Mouse (Mus musculus) kidney, postnatal 10 days (tissue): Measurements from ENCODE around the gene Itgal.
"Not testable (repeated sequence)": the region's sequence is repeated elsewhere in the genome, so short reads cannot be mapped to it uniquely, and the experiment has no call there.

Experiments
- DNase-seq: peaks from one replicate; pipeline ENCODE4 v3.0.0; 2021; ENCODE audit warnings: mixed read lengths

Itgal gene

DNA sequence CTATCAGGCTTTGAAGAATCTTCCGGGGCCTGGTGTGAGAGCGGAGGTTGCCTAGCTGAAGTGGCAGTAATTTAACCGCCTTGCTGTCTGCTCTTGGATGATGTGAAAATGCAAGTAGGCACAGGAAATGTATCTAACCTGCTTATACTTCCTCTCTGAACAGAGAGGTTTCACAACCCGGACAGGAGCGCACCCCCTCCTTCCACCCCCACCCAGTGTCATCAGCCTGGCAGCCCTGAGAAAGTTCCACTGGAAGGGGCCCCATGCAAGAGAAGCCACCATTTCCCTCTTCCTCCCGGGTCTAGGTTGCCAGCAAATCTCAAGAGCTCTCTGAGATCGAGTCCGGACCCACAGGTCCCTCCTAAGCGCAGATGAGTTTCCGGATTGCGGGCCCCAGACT lies at the start of gene Itgal:
Gene Itgal (plus strand): TSS at position 163 of the 400 bp plus-strand sequence.
- DNase-seq, result no peak

DNA sequence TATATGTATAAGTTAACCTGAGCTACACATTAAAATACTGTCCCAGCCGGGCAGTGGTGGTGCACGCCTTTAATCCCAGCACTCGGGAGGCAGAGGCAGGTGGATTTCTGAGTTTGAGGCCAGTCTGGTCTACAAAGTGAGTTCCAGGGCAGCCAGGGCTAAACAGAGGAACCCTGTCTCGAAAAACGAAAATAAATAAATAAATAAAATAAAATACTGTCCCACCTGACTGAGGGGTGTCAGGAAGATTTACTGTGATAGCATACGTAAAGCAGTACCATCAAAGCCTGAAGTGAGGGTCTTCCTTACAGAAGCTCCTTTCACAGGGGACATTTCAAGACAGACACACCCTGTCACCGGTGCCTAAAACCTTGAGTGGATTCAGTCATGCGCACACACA lies 45.5 kb upstream of the Itgal start:
- not testable (repeated sequence) for DNase-seq

DNA sequence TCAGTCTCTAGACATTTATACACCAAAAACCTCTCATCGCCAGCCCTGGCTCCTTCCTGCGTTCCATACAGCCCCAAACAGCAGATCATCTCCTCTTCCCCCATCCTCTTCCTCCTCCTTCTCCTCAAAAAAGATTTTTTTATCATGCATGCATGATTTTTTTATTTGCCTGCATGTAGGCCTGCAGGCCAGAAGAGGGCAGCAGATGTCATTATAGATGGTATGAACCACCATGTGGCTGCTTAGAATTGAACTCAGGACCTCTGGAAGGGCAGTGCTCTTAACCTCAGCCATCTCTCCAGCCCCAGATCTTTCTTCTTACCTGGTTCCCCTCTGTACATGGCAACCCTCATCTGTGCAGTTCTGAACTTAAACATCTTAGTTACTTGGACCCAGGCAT lies 43.6 kb upstream of the Itgal start:
- DNase-seq, result no peak

DNA sequence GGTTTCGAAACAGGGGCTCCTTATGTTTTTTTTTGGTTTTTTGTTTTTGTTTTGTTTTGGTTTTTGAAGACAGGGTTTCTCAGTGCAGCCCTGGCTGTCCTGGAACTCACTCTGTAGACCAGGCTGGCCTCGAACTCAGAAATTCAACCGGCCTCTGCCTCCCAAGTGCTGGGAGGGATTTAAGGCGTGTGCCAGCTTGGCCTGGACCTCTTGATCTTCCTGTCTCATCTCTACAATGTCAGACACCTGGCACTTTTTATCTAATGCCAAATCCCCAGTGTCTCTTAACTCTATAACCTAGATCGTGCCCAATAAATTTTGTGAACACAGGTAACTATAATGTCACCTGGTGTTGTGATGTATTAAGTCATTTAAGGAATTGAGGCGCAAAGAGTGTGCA lies 42.7 kb upstream of the Itgal start:
- DNase-seq, result no peak

DNA sequence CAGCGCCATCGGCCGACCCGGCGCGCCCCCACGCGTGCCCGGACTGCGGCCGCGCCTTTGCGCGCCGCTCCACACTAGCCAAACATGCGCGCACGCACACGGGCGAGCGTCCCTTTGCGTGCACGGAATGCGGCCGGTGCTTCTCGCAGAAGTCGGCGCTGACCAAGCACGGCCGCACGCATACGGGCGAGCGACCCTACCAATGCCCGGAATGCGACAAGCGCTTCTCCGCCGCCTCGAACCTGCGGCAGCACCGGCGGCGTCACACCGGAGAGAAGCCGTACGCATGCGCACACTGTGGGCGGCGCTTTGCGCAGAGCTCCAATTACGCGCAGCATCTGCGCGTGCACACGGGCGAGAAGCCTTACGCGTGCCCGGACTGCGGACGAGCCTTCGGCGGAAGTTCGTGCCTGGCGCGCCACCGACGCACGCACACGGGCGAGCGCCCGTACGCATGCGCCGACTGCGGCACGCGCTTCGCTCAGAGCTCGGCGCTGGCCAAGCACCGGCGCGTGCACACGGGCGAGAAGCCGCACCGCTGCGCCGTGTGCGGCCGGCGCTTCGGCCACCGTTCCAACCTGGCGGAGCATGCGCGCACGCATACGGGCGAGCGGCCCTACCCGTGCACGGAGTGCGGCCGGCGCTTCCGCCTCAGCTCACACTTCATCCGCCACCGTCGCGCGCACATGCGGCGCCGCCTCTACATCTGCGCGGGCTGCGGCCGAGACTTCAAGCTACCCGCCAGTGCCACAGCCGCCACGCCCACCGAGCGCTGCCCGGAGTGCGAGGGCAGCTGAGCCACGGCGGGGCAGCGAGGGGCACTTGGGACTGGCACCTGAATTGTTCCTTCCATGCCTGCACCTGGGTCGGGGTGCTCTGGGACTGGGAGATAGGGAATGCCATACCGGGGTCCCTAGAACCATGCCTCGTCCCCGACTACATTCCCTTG lies 42.0 kb upstream of the Itgal start:
- peak; percentile 98 for DNase-seq

DNA sequence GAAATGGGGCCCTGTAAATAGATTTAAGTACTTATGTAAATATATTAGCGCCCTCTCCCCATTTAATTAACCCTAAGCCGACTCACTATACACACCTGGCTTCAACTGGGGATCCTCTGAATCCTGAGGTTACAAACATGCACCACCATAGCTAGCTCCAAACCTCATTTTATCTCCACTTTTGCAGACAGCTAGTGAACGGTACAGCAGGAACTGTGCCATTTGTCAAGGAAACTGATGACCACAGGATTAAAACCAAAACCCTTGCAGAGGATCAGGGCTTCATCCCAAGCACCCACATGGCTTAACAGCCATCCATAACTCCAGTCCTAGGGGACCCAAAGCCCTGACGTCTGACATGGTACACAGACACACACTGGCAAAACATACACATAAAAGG lies 41.1 kb upstream of the Itgal start:
- DNase-seq, result no peak

DNA sequence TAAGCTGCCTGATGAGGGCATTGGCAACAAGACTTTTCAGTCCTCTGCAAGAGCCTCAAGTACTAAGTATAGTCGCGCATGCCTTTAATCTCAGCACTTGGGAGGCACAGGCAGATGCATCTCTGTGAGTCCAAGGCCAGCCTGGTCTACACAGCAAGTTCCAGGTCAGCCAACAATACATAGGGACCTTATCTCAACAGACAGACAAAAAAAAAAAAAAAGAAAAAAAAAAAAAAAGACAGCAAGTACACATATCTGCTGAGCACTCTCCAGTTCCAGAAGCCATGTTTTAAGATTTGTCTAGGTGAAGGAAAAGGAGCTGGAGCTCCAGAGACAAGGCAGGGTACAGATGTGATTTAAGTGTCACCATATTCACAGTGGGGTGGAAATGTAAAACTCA lies 40.1 kb upstream of the Itgal start:
- DNase-seq, result no peak

DNA sequence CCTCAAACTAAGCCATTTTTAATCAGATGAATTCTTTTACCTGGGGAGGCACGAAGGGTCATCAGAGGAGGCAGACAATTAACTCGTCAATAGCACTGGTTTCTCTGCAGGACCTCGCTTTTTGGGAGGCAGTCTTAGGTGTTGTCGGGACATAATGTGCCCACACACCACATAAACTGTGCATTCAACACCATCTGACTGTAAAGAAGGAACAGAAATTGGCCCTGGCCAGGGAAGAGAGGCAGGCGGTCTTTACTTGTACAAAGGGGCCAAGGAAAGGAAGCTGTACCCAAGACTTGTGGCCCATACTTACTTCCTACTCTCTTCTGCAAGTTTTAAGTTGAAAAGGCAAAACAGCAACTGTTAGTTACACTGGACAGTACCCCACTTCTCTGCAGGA lies 39.5 kb upstream of the Itgal start:
- DNase-seq, result no peak

DNA sequence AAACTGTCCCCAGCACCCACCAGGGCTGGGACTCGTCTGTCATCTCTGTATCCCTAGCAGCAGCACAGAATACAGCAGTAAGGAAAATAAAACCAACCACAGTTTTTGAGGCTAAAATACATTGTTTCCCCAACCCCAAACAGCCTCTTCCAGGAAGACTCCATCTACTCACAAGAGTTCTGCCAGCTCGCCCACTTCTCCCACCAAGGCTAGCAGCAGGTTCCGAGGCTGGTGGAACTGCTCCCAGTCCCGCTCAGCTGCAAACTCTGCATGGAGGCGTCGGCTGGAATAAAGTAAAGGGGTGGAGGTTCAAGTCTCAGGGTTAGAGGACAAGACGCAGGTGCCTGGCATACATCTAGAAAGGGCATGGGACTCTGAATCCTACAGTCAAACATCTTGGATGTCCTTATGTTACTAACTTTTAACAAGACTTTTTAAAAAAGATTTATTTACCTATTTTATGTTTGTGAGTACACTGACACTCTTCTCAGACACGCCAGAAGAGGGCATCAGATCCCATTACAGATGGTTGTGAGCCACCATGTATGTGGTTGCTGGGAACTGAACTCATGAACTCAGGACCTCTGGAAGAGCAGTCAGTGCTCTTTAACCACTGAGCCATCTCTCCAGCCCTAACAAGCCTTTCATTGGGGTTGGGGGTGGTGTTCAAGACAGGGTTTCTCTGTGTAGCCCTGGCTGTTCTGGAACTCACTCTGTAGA lies 36.7 kb upstream of the Itgal start:
- no peak for DNase-seq

DNA sequence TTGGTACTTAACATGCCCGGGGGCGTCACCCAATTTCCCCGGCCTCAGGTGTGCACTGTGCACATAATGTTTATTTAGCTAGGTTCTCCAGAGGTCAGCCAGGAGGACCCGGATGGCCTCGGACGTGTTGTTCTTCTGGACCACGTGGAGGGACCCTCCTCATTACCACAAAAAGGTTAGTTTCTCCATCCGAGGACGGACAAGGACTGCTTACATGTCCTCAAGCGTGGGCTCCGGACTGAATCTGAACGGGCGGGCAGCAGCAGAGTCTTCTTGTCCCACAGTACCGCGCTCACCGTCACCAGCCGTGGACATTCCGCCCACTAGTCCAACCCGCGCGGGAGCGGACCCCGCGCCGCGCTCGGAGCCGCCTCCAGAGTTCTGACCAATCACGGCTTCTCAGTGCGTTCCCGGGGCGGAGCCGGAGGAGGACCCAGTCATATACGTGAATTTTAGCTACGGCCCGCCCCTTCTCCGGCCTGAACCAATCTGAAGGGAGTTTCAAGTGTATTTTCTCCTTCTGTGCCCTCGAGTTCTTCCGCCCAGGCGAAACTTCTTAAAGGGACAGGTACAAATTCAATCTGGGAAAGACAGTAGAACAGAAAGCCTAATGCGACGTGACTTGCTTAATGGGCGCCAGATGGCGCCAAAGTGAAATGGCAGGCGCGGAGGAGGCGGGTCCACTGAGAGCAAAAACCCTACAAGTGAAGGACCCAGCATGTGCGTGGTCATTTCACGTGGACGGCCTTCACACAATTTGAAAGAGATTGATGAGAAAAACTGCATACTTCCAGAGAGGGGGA lies 35.5 kb upstream of the Itgal start, which contains the start of gene Dctpp1:
Gene Dctpp1 (minus strand): TSS at position 401 of the 803 bp plus-strand sequence.
- peak; percentile 98 for DNase-seq

DNA sequence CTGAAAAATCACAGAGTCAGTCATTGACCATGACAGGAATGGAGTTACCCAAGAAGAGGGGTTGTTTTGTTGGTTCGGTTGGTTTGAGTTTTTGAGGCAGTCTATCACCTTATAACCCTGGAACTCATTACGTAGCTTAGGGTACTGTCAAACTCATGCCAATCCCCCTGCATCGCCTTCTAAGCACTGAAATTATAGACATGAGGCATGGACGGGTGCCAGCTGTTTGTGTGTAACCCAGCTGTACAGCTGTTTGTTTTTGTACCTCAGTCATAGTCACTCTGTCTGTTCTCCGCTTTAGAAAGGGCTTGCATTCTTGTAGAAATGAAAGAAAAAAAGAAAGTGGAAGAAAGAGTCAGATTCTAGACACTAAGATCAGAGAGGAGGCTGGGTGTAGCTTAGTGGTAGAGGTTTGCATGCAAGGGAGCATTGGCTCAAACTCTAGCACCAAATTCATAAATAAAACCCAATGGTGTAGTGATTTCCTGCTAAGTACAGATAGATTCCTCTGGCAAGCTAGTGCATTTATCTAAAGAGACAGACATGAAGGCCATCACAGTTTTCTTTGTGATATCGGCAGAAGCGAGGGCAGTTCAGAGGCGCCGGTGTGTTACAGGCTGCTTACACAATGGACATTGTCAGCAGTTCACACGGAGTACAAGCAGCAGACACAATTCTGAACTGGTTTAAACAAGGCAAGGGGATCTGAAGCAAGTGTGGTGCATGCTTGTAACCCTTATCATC lies 33.7 kb upstream of the Itgal start:
- peak; percentile 31 for DNase-seq

DNA sequence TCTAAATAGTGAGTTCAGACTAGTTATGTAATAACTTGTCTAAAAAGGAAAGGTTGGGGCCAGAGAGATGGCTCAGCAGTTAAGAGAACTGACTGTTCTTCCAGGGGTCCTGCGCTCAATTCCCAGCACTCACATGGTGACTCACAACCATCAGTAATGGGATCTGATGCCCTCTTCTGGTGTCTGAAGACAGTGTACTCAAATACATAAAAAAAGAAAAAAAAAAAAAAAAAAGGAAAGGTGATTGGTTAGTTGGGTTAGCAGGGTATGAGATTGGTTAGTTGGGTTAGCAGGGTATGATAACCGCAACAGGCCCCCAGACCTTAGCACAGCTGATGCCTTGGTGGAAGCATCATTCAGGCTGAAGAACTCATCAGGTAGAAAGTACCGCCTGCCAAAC lies 32.5 kb upstream of the Itgal start:
- DNase-seq, result no peak

DNA sequence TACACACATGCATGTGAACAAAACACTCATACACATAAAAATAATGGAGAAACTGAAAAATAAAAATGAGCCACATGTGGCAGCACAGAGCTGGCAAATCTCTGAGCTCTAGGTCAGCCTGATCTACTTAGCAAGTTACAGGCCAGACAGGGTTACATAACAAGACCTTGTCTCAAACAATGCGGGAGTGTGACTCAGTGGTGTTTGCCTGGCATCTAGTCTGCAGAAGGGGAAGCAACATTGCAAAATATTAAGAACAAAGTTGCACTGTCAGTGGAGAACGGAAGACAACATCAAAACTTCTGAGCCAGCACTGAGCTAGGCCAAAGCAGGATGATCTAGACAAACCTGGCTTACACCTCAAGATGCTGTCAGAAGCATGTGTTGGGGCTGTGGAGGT lies 25.8 kb upstream of the Itgal start:
- no peak for DNase-seq

DNA sequence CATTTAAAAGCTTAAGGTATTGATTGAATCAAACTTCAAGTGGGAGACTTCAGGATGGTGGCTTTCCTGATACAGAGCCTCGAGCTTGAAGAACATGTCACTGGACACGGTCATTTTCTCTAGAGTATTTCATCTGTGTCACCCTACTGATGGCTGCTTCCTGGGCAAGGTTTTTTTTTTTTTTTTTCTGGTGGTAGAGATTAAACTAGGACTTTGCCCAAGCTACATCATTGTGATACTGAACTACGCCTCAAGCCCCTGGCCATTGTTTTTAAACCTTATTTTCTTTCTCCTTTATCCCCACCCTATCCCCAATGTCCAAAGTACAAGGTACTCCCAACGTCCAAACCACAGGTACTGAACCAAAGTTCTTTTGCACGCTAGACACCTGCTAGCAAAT lies 25.4 kb upstream of the Itgal start:
- DNase-seq, result no peak

DNA sequence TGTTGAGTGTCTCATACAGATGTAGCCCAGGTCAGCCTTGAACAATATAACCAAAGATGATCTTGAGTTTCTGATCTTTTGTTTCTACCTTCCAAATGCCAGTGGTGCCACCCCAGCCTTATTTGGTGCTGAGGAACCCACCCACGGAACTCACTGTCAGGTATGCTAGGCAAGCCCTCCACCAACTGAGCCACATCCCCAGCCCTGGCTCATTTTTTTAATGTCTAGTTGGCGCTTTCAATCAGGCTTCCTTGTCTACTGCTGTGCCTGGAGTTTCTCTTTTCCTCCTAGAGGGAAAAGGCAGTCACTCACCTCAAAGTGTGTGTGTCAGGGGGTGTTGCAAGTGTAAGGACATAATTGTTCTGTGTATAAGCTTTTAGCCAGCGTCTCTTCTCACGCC lies 25.0 kb upstream of the Itgal start:
- no peak for DNase-seq

DNA sequence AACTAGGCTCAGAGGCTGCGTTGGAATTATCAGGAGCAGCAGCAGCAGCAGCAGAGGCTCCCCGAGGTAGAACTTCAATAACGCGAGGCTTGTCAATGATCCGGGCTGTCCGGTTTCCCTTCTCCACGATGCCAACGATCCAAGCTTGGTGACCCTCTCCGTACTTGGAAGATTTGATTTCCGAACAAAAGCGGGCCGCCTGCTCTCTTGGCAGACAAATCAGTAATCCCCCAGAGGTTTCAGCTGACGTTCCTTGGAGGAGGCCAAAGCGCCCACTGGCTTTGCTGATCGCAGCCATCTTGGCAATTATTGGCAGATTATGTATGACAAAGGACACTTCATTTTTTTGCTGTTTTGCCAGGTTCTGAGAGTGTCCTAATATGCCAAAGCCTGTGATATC lies 23.5 kb upstream of the Itgal start:
- DNase-seq, result no peak

DNA sequence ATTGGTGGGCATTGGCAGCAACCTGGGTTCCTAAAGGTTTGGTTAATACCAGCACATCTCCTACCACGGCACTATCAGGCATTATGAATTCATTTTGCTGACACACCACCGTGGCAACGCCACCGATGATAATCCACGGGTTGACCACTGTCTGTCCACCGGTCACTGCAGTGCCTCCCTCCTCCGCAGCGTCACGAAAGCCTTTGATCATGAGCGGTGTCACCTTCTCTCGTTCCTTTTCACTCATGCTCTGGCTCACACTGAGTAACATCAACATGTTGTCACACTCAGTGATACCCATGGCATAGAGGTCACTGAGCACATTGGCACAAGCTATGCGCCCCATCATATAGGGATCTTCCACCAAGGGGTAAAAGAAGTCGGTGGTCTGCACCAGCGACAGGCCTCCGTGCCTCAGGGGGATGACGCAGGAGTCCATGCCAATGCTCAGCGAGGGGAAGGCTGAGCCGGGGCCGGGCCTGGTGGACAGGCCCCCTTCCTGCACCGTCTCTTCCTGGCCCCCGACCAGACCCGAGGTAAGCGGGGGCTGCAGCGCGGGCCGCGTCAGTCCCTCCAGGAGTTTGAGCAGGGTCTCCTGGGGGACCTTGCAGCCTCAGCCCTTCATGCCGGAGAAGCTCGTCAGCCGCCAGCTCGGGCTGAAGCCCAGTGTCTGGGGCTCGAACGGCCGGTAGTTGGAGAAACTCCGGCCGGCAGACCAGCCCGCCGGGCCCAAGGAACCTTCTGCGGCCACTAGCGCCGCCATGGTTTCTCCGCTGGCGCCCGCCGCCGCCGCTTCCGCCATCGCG lies 22.7 kb upstream of the Itgal start:
- DNase-seq, result peak; percentile 67

DNA sequence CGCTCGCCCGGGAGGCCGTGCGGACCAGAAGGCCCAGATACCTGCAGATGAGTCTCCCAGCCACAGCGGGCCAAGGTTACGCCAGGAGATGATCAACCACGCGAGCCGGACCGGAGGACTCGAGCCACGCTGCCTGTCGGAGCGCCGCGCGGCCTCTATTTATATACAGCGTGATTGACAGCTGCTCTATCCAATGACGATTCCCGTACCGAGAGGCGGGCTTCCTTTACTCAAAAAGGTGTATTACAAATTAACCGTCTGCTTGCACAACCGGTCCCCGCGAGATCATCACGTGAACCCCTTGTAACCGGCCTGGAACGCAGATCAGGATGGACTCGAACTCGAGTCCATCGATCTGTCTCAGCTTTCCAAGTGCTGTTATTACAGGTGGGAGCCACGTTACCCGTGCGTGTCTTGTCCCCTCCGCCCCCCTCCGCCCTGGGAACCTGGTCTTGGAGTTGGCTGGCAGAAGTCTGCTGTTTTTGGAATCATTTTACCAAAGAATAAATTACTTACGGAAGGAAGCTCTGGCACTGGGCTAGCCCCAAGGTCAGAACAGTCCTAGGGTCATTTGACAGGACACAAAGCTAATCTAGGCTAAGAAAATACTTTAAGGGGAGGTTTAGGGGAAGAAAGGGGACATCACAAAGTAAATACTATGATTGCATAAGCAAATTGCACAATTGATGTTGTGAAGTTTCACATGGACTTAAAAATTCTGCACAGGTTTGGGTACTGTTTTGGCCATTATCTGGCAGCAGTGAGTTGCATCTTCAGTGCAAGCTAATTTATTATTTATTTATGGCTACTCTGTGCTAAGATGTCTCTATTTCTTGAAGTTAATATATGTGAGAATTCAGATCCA lies 21.9 kb upstream of the Itgal start, which contains the start of gene Sephs2:
Gene Sephs2 (minus strand): TSS at position 131 of the 865 bp plus-strand sequence.
- peak; percentile 96 for DNase-seq

DNA sequence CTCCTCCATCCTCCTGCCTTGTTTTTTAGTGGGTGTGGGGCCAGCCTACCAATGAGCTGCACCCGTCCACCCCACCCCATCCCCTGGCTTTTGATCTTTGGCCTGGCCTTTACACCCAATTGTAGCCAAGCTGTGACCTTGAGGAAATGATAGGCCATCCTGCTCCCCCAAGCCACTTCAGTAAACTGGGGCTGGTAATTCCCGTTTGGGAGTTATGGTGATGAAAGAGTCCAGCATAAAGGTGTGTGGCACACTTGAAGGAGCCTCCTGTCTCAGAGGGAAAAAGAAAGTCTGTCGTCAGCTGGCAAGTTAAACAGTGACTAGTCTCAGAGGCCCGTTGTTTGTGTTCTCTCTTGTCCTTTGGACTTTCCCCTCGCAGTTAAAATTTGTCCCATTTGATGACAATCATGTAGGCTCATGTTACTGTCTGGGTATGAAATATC lies 19.5 kb upstream of the Itgal start:
- DNase-seq, result peak; percentile 45

DNA sequence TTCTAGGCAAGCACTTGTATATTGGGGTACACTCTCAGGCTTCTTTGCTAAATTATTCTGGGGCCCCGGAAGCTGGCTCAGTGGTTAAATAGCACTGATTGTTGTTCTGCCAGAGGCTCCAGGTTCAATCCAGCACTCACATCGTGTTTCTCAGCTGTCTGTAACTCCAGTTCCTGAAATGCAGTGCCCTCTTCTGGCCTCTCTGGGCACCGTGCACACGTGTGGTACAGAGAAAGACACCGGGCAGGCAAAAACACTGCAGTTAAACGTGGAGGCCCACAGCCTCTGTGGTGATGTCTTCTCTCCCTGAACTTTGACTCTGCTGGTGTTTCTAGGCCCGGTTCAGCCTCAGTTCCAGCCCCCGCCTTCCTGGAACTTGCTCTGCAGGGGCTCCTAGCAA lies 17.7 kb upstream of the Itgal start:
- peak; percentile 75 for DNase-seq
